In genomic region chr3:153278249-153278648, GRCm38 (mm10) we compare ENCODE assay signal across 20 mouse cellular contexts.
A peak's percentile ranks its signal among the peaks of the same experiment; 100 is the strongest.
DNase-seq lines count a peak whose midpoint lies in the region; ATAC-seq lines count a peak whose summit lies in the region.
"Had no signal": no experiment of that assay in that cellular context is flagged by ENCODE, and none has a peak within 500 bp of the region (broad histone marks: within the 10 kb centered on the region; RNA-seq: fewer than 3 reads in every experiment).

No protein-coding gene starts in this region.

- H3K27ac ChIP-seq in hindbrain, embryonic 10.5 days, result peak overlapping the region; percentile 30; the same call in 1 of the 2 replicates
- no peak overlapping the region for H3K27ac ChIP-seq in hindbrain, embryonic 16.5 days (ENCODE audit: low read depth, low read length)
- peak overlapping the region; percentile 76; the same call in 1 of the 2 replicates for H3K27ac ChIP-seq in midbrain, embryonic 12.5 days (replicated peaks)
- H3K27ac ChIP-seq in midbrain, embryonic 13.5 days, result no peak overlapping the region
- H3K27ac ChIP-seq in hindbrain, embryonic 14.5 days, result peak overlapping the region; percentile 82; the same call in 1 of the 2 replicates
- H3K27ac ChIP-seq: heart, embryonic 15.5 days; kidney, postnatal 0 days had no signal

- no peak overlapping the region for H3K4me3 ChIP-seq in hindbrain, embryonic 10.5 days
- H3K4me3 ChIP-seq in hindbrain, embryonic 16.5 days (ENCODE audit: low read length), result no peak overlapping the region
- no peak overlapping the region for H3K4me3 ChIP-seq in midbrain, embryonic 12.5 days
- H3K4me3 ChIP-seq in midbrain, embryonic 13.5 days (replicated peaks), result no peak overlapping the region
- H3K4me3 ChIP-seq in hindbrain, embryonic 14.5 days (replicated peaks; ENCODE audit: low read length), result no peak overlapping the region
- H3K4me3 ChIP-seq: heart, embryonic 15.5 days had no signal

- H3K4me1 ChIP-seq in hindbrain, embryonic 10.5 days (replicated peaks), result peaks cover 37% of the 10 kb centered on the region
- H3K4me1 ChIP-seq in hindbrain, embryonic 16.5 days (ENCODE audit: control insufficient read depth, insufficient read depth, low read depth, low read length), result peaks cover 23% of the 10 kb centered on the region
- peaks cover 37% of the 10 kb centered on the region for H3K4me1 ChIP-seq in midbrain, embryonic 12.5 days
- peaks cover 48% of the 10 kb centered on the region for H3K4me1 ChIP-seq in midbrain, embryonic 13.5 days (replicated peaks)
- peaks cover 41% of the 10 kb centered on the region for H3K4me1 ChIP-seq in hindbrain, embryonic 14.5 days (replicated peaks; ENCODE audit: control insufficient read depth, insufficient read depth, low read length)

- H3K36me3 ChIP-seq in hindbrain, embryonic 10.5 days, result 0 out of 2 replicates have a peak, but pooled peaks cover 6% of the 10 kb centered on the region
- no peaks in the 10 kb centered on the region for H3K36me3 ChIP-seq in hindbrain, embryonic 16.5 days (ENCODE audit: control insufficient read depth, insufficient read depth, low read length)
- no peaks in the 10 kb centered on the region for H3K36me3 ChIP-seq in midbrain, embryonic 12.5 days
- H3K36me3 ChIP-seq in midbrain, embryonic 13.5 days, result 0 out of 2 replicates have a peak, but pooled peaks cover 4% of the 10 kb centered on the region
- no peaks in the 10 kb centered on the region for H3K36me3 ChIP-seq in hindbrain, embryonic 14.5 days (replicated peaks; ENCODE audit: control insufficient read depth, insufficient read depth)
- H3K36me3 ChIP-seq: heart, embryonic 15.5 days had no signal

- no peak for ATAC-seq in hindbrain, embryonic 16.5 days
- no peak for ATAC-seq in midbrain, embryonic 12.5 days (ENCODE audit: low FRiP score, low read depth)
- no peak for ATAC-seq in midbrain, embryonic 13.5 days
- ATAC-seq in hindbrain, embryonic 14.5 days (ENCODE audit: low FRiP score), result no peak
- ATAC-seq: inflammation-experienced regulatory T-cells, adult 6 months had no signal

- peaks cover 12% of the 10 kb centered on the region for H3K9me3 ChIP-seq in hindbrain, embryonic 10.5 days
- peaks cover 6% of the 10 kb centered on the region for H3K9me3 ChIP-seq in hindbrain, embryonic 16.5 days (ENCODE audit: control insufficient read depth, low read length)
- peaks cover 10% of the 10 kb centered on the region for H3K9me3 ChIP-seq in midbrain, embryonic 12.5 days
- H3K9me3 ChIP-seq in midbrain, embryonic 13.5 days, result peaks cover 12% of the 10 kb centered on the region
- peaks cover 10% of the 10 kb centered on the region for H3K9me3 ChIP-seq in hindbrain, embryonic 14.5 days (ENCODE audit: control insufficient read depth, low read length)

- DNase-seq in hindbrain, embryonic 10.5 days (ENCODE audit: low spot score), result no peak
- no peak for DNase-seq in hindbrain, embryonic 14.5 days (ENCODE audit: low spot score)
- no peak for DNase-seq in retina, embryonic 14.5 days (ENCODE audit: low spot score)
- no peak for DNase-seq in kidney, adult 8-10 months
- DNase-seq: adrenal gland, adult 2 months; cerebellum, adult 11-12 months; cerebellum, postnatal 10 days; gastrocnemius, postnatal 36 days; heart, postnatal 36 days; kidney, adult 18-20 months; lung, adult 18-20 months; lung, postnatal 10 days; thymus, adult 2 months had no signal

- H3K4me2 ChIP-seq in hindbrain, embryonic 16.5 days (ENCODE audit: low read length), result no peak overlapping the region
- no peak overlapping the region for H3K4me2 ChIP-seq in midbrain, embryonic 12.5 days (replicated peaks)
- no peak overlapping the region for H3K4me2 ChIP-seq in midbrain, embryonic 13.5 days (replicated peaks)
- no peak overlapping the region for H3K4me2 ChIP-seq in hindbrain, embryonic 14.5 days (replicated peaks)
- H3K4me2 ChIP-seq: heart, embryonic 15.5 days; liver, embryonic 11.5 days had no signal

- H3K27me3 ChIP-seq in hindbrain, embryonic 10.5 days (ENCODE audit: insufficient read depth, poor library complexity, severe bottlenecking), result no peaks in the 10 kb centered on the region; the same call in 1 of the 2 replicates
- no peaks in the 10 kb centered on the region for H3K27me3 ChIP-seq in hindbrain, embryonic 16.5 days (replicated peaks; ENCODE audit: control insufficient read depth, insufficient read depth, low read length)
- H3K27me3 ChIP-seq in midbrain, embryonic 12.5 days, result peaks cover 8% of the 10 kb centered on the region
- peaks cover 11% of the 10 kb centered on the region for H3K27me3 ChIP-seq in midbrain, embryonic 13.5 days
- no peaks in the 10 kb centered on the region for H3K27me3 ChIP-seq in hindbrain, embryonic 14.5 days (ENCODE audit: control insufficient read depth, insufficient read depth, low read length)
- H3K27me3 ChIP-seq: heart, embryonic 15.5 days had no signal

- H3K9ac ChIP-seq in hindbrain, embryonic 16.5 days (ENCODE audit: low read depth, low read length), result no peak overlapping the region
- H3K9ac ChIP-seq in midbrain, embryonic 12.5 days (replicated peaks), result no peak overlapping the region
- H3K9ac ChIP-seq in midbrain, embryonic 13.5 days (replicated peaks), result no peak overlapping the region
- H3K9ac ChIP-seq in hindbrain, embryonic 14.5 days, result no peak overlapping the region
- H3K9ac ChIP-seq: heart, embryonic 15.5 days had no signal

- WGBS in hindbrain, embryonic 10.5 days, result 90% methylated on average over 5 of the region's 5 CpGs
- WGBS in hindbrain, embryonic 16.5 days, result 78% methylated on average over 5 of the region's 5 CpGs
- 86% methylated on average over 5 of the region's 5 CpGs for WGBS in midbrain, embryonic 12.5 days
- WGBS in midbrain, embryonic 13.5 days, result 79% methylated on average over 5 of the region's 5 CpGs
- 78% methylated on average over 5 of the region's 5 CpGs for WGBS in hindbrain, embryonic 14.5 days

Comparison
In these comparisons a context has a peak if more than half of its experiments do, and no peak if none do; other contexts are left out.
1. H3K27ac ChIP-seq: peak in hindbrain, embryonic 10.5 days (single experiment), midbrain, embryonic 12.5 days (single experiment) and hindbrain, embryonic 14.5 days (single experiment); none in hindbrain, embryonic 16.5 days (single experiment) and midbrain, embryonic 13.5 days (single experiment).